9 mouse cellular contexts compared by ENCODE assay signal in the genomic region with DNA sequence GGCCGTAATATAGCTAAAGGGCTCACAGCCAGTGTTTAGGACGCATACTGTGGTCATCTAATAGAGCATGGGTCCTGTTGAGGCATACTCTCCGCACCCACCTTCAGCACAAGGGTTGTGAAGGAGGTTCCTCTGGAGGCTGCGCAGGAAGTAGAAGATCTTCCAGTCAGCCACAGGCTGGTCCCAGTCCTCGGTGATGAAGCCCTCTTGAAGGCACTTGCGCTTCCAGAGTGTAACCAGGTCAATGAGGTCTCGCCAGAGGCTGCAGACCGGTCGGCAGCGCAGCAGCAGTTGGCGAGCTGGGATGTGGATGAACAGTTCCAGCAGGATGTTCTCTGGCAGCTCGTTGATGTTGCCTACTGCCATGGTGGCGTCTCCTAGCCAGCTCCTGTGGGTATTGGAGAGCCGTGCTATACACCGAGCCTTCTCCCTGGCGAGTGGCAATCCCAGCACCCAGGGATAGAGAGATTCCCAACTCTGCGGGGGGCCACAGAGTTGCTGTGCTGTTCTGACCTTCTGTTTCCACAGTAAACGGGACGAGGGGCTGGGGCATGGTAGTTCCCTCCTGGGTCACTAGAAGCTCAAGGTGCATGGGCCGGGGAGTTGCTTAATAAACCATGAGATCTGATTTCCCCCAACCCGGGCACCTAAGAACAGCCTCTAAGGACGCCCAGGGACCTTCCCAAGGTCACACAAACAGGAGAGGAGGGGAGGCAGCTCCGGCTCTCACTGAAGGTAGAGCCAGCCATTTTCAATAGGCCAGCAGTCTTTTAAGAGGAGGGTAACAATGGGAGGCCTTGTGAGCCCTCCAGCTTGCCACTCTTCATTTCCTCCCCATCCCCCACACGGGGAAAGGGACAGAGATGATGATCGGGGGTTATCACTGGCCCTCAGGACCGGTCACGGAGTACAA. TPM values are rescaled to one million over a fixed set of nuclear protein-coding genes. Genes with fewer than 3 reads are reported as not detected.
DNase-seq lines count a peak whose midpoint lies in the region; ATAC-seq and TF ChIP-seq lines count a peak whose summit lies in the region.
"Had no signal": no experiment of that assay in that cellular context is flagged by ENCODE, and none has a peak within 500 bp of the region (broad histone marks: within the 10 kb centered on the region; RNA-seq: fewer than 3 reads in every experiment).

No protein-coding gene starts in this region.

- H3K9ac ChIP-seq in midbrain, postnatal 0 days (replicated peaks; ENCODE audit: low read length, poor library complexity, severe bottlenecking), result peak overlapping the region; percentile 89

- H3K4me2 ChIP-seq in midbrain, postnatal 0 days (ENCODE audit: low read depth, low read length, poor library complexity, severe bottlenecking), result peak overlapping the region; percentile 92

- peaks cover 44% of the 10 kb centered on the region for H3K4me1 ChIP-seq in forebrain, embryonic 10.5 days
- peaks cover 7% of the 10 kb centered on the region for H3K4me1 ChIP-seq in midbrain, postnatal 0 days (ENCODE audit: insufficient read depth, low read length)

- peaks cover 46% of the 10 kb centered on the region for H3K36me3 ChIP-seq in forebrain, embryonic 10.5 days (replicated peaks)
- peaks cover 18% of the 10 kb centered on the region for H3K36me3 ChIP-seq in midbrain, postnatal 0 days (ENCODE audit: insufficient read depth, low read length)

- peak overlapping the region; percentile 80 for H3K4me3 ChIP-seq in forebrain, embryonic 10.5 days
- H3K4me3 ChIP-seq in midbrain, postnatal 0 days (ENCODE audit: low read depth, low read length), result peak overlapping the region; percentile 75

- H3K27me3 ChIP-seq in forebrain, embryonic 10.5 days (ENCODE audit: poor library complexity, severe bottlenecking), result peaks cover 51% of the 10 kb centered on the region
- H3K27me3 ChIP-seq in midbrain, postnatal 0 days (ENCODE audit: insufficient read depth, low read length), result peaks cover 9% of the 10 kb centered on the region; the same call in 1 of the 2 replicates

- ATAC-seq in midbrain, postnatal 0 days (ENCODE audit: low FRiP score), result peak; percentile 3; the same call in 1 of the 2 replicates

- no peaks in the 10 kb centered on the region for H3K9me3 ChIP-seq in forebrain, embryonic 10.5 days
- no peaks in the 10 kb centered on the region for H3K9me3 ChIP-seq in midbrain, postnatal 0 days (ENCODE audit: low read length)

- no peak for TF ChIP-seq CTCF in midbrain, postnatal 0 days (IDR thresholded peaks at IDR 0.05)

- peak; percentile 63 for DNase-seq in layer of hippocampus, adult 11-12 months (ENCODE audit: low spot score)
- DNase-seq in layer of hippocampus, adult 9-10 months (ENCODE audit: low spot score), result no peak
- peak; percentile 75 for DNase-seq in brain, adult 2 months (ENCODE audit: low read depth, low spot score)
- DNase-seq in forebrain, embryonic 10.5 days (ENCODE audit: extremely low spot score, low spot score), result peak; percentile 57
- peak; percentile 55 to 64 for DNase-seq in layer of hippocampus, postnatal 10 days (ENCODE audit: low spot score in 2 of 2)
- DNase-seq in midbrain, postnatal 0 days (ENCODE audit: low spot score), result peak; percentile 62
- DNase-seq in urinary bladder, adult 18-20 months (ENCODE audit: low spot score in 2 of 2), result no peak
- no peak for DNase-seq in yolk sac, embryonic 10.5 days (ENCODE audit: low spot score)

- H3K27ac ChIP-seq in forebrain, embryonic 10.5 days, result peak overlapping the region; percentile 93
- peak overlapping the region; percentile 87 for H3K27ac ChIP-seq in midbrain, postnatal 0 days (ENCODE audit: low read depth, low read length)

- 28% methylated on average over 27 of the region's 27 CpGs for WGBS in forebrain, embryonic 10.5 days
- WGBS in midbrain, postnatal 0 days, result 17% methylated on average over 27 of the region's 27 CpGs

RNA-seq across cellular contexts. Expression of gene Fbxo44, which starts 1.6 kb away (rescaled TPM):
- 33.4 and 34.4 TPM in 2 replicates for polyA plus RNA-seq in forebrain, embryonic 10.5 days (2016; fragmentation: Nextera tagmentation; extraction: Ambion mirVana)
- 10 to 100 TPM; 86.6 to 87.7 TPM for total RNA-seq in layer of hippocampus, postnatal 10 days (2021)
- 169 and 189 TPM in 2 replicates for total RNA-seq in midbrain, postnatal 0 days (2014; rRNA removed)
- polyA plus RNA-seq in midbrain, postnatal 0 days (2015; fragmentation: Nextera tagmentation; extraction: Ambion mirVana), result 107 and 116 TPM in 2 replicates

RNA-seq across cellular contexts. Expression of gene Fbxo2, which starts 1.7 kb away (rescaled TPM):
- 0.97 and 1.4 TPM in 2 replicates for polyA plus RNA-seq in forebrain, embryonic 10.5 days (2016; fragmentation: Nextera tagmentation; extraction: Ambion mirVana)
- 10 to 100 TPM; 45.9 to 49.7 TPM for total RNA-seq in layer of hippocampus, postnatal 10 days (2021)
- 13.5 and 17.5 TPM in 2 replicates for total RNA-seq in midbrain, postnatal 0 days (2014; rRNA removed)
- polyA plus RNA-seq in midbrain, postnatal 0 days (2015; fragmentation: Nextera tagmentation; extraction: Ambion mirVana), result 17.0 and 18.1 TPM in 2 replicates
- total RNA-seq: neutrophil, adult 5-6 weeks had no signal

RNA-seq across cellular contexts. Expression of gene Fbxo6, which starts 6.8 kb away (rescaled TPM):
- polyA plus RNA-seq in forebrain, embryonic 10.5 days (2016; fragmentation: Nextera tagmentation; extraction: Ambion mirVana), result 8.4 and 10.4 TPM in 2 replicates
- total RNA-seq in layer of hippocampus, postnatal 10 days (2021), result 10 to 100 TPM; 22.6 to 26.3 TPM
- total RNA-seq in midbrain, postnatal 0 days (2014; rRNA removed), result 23.4 and 27.7 TPM in 2 replicates
- 23.6 and 25.8 TPM in 2 replicates for polyA plus RNA-seq in midbrain, postnatal 0 days (2015; fragmentation: Nextera tagmentation; extraction: Ambion mirVana)

RNA-seq across cellular contexts. Expression of gene Draxin, which starts 28.2 kb away (rescaled TPM):
- polyA plus RNA-seq in forebrain, embryonic 10.5 days (2016; fragmentation: Nextera tagmentation; extraction: Ambion mirVana), result 1.6 and 2.2 TPM in 2 replicates
- total RNA-seq in layer of hippocampus, postnatal 10 days (2021), result 10 to 100 TPM in 1 of 2 experiments, 1 to 10 TPM in 1; 9.9 to 10.8 TPM
- total RNA-seq in midbrain, postnatal 0 days (2014; rRNA removed), result 23.9 and 29.5 TPM in 2 replicates
- polyA plus RNA-seq in midbrain, postnatal 0 days (2015; fragmentation: Nextera tagmentation; extraction: Ambion mirVana), result 4.3 and 5.0 TPM in 2 replicates

RNA-seq across cellular contexts. Expression of gene Mad2l2, which starts 28.5 kb away (rescaled TPM):
- polyA plus RNA-seq in forebrain, embryonic 10.5 days (2016; fragmentation: Nextera tagmentation; extraction: Ambion mirVana), result 61.8 and 64.5 TPM in 2 replicates
- total RNA-seq in layer of hippocampus, postnatal 10 days (2021), result 10 to 100 TPM; 24.1 to 26.5 TPM
- total RNA-seq in midbrain, postnatal 0 days (2014; rRNA removed), result 42.0 and 51.7 TPM in 2 replicates
- polyA plus RNA-seq in midbrain, postnatal 0 days (2015; fragmentation: Nextera tagmentation; extraction: Ambion mirVana), result 84.0 and 89.1 TPM in 2 replicates

Comparison
In these comparisons a context has a peak if more than half of its experiments do, and no peak if none do; other contexts are left out.
1. DNase-seq: peak in layer of hippocampus, adult 11-12 months (single experiment), brain, adult 2 months (single experiment), forebrain, embryonic 10.5 days (single experiment), layer of hippocampus, postnatal 10 days (2 of 2) and midbrain, postnatal 0 days (single experiment); none in layer of hippocampus, adult 9-10 months (single experiment), urinary bladder, adult 18-20 months (0 of 2) and yolk sac, embryonic 10.5 days (single experiment).